Mouse (Mus musculus) lung, postnatal 0 days (tissue): Measurements from ENCODE around the gene Igfbp6.

Experiments
- CTCF ChIP-seq: IDR thresholded peaks from 2 replicates; pipeline ENCODE4 v1.5.1; 2016; ENCODE audit warnings: antibody characterized with exemption, mild to moderate bottlenecking
- EP300 ChIP-seq: IDR thresholded peaks from 2 replicates; pipeline ENCODE4 v1.6.1; 2016; ENCODE audit warnings: antibody characterized with exemption, mild to moderate bottlenecking, control low read depth

- TF ChIP-seq CTCF (no peak), EP300 (peak; percentile 98)
Measured at GRCm38 (mm10) chr15:102103947-102104555, 40.1 kb upstream of the Igfbp6 start.
